Mouse (Mus musculus) lung, embryonic 14.5 days (tissue): Measurements from ENCODE around the gene Urad. TPM values are rescaled to one million over a fixed set of nuclear protein-coding genes. Genes with fewer than 3 reads are reported as not detected.

Experiments
- ATAC-seq: fragments of 200-750 bp; cut with Nextera tagmentation; 2 replicates; pipeline ENCODE4 v1.8.0; 2017; ENCODE audit warnings: mild to moderate bottlenecking, moderate TSS enrichment, moderate library complexity; ENCODE audit not compliant: insufficient read depth
- DNase-seq: peaks from one replicate; pipeline ENCODE4 v3.0.0-alpha.2; 2015
- H3K27ac ChIP-seq: fragments of 300-500 bp; sonication (generic); 2 replicates; pipeline ENCODE4 v1.5.1; 2014; ENCODE audit warnings: low read depth, mild to moderate bottlenecking, moderate library complexity
- H3K27me3 ChIP-seq: fragments of 300-500 bp; sonication (generic); 2 replicates; pipeline ENCODE4 v1.6.1; 2014; ENCODE audit warnings: low read length, control low read depth; ENCODE audit not compliant: insufficient read depth
- H3K36me3 ChIP-seq: fragments of 300-500 bp; sonication (generic); 2 replicates; pipeline ENCODE4 v1.6.1; 2014; ENCODE audit warnings: control low read depth; ENCODE audit not compliant: insufficient read depth
- H3K4me1 ChIP-seq: fragments of 300-500 bp; sonication (generic); 2 replicates; pipeline ENCODE4 v1.6.1; 2014; ENCODE audit warnings: antibody characterized with exemption, control low read depth; ENCODE audit not compliant: insufficient read depth
- H3K4me2 ChIP-seq: fragments of 300-500 bp; sonication (generic); 2 replicates; pipeline ENCODE4 v1.6.1; 2014; ENCODE audit warnings: mild to moderate bottlenecking
- H3K4me3 ChIP-seq: fragments of 300-500 bp; sonication (generic); 2 replicates; pipeline ENCODE4 v1.5.1; 2014; ENCODE audit warnings: low read depth, low read length
- H3K9ac ChIP-seq: fragments of 300-500 bp; sonication (generic); 2 replicates; pipeline ENCODE4 v1.6.1; 2014
- H3K9me3 ChIP-seq: fragments of 300-500 bp; sonication (generic); 2 replicates; pipeline ENCODE4 v1.6.1; 2016; ENCODE audit warnings: low read depth, low read length, control low read depth
- CTCF ChIP-seq: IDR thresholded peaks from 2 replicates; pipeline ENCODE4 v1.5.1; 2016; ENCODE audit warnings: antibody characterized with exemption, low read depth
- WGBS: fragments of 180-500 bp; shearing (Covaris S2); extraction: QIAGEN DNeasy Blood & Tissue Kit; methylation state at CpG from one replicate; pipeline ENCODE4 v1.1.7; 2014; 5-methylcytosine and 5-hydroxymethylcytosine counted together
- polyA plus RNA-seq: library from polyadenylated mRNA; unstranded; fragments of >200 nt; fragmentation: Nextera tagmentation; extraction: Ambion mirVana; gene quantifications from 2 replicates; pipeline ENCODE4 v1.2.1, GENCODE M21; 2014

The Urad gene
- polyA plus RNA-seq, 1 experiment from 2014 or later, result not detected

DNA sequence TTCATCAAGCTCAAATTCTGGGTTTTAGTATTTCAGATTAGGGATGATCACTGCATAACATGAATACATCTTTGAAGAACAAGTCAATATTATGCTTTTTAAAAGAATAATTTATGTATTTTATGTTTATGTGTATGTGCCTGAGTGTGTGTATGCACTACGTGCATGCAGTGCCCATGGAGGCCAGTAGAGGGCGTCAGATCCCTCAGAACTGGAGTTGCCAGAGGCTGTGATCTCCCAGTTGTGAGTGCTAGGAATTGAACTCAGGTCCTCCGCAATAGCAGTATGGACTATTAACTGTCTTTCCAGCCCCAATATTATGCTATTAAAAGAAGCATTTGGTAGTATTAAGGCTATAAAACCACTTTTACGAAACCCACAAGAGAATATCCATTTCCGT, 5.4 kb upstream of the Urad start:
- Histone ChIP-seq H3K27me3 (0 out of 2 replicates have a peak, but pooled peaks cover under 1% of the 10 kb centered on the region), H3K27ac (no peak overlapping the region), H3K36me3 (no peaks in the 10 kb centered on the region), H3K9me3 (no peaks in the 10 kb centered on the region), H3K4me1 (no peaks in the 10 kb centered on the region), H3K9ac (no peak overlapping the region), H3K4me3 (no peak overlapping the region), H3K4me2 (no peak overlapping the region)
- 84% methylated on average over 5 of the region's 5 CpGs for WGBS
- ATAC-seq (no peak), DNase-seq (no peak)
- TF ChIP-seq CTCF, result peak; percentile 29

- 70% methylated on average over 11 of the region's 11 CpGs for WGBS
- Histone ChIP-seq H3K4me1 (no peaks in the 10 kb centered on the region), H3K4me2 (no peak overlapping the region), H3K4me3 (no peak overlapping the region), H3K9ac (no peak overlapping the region), H3K27me3 (peaks cover 18% of the 10 kb centered on the region), H3K36me3 (no peaks in the 10 kb centered on the region), H3K27ac (no peak overlapping the region), H3K9me3 (no peaks in the 10 kb centered on the region)
- DNase-seq, result no peak
- ATAC-seq, result no peak
- no peak for TF ChIP-seq CTCF
Observed at GRCm38 (mm10) chr5:147325931-147326330, 3.7 kb upstream of the Urad start.

DNA sequence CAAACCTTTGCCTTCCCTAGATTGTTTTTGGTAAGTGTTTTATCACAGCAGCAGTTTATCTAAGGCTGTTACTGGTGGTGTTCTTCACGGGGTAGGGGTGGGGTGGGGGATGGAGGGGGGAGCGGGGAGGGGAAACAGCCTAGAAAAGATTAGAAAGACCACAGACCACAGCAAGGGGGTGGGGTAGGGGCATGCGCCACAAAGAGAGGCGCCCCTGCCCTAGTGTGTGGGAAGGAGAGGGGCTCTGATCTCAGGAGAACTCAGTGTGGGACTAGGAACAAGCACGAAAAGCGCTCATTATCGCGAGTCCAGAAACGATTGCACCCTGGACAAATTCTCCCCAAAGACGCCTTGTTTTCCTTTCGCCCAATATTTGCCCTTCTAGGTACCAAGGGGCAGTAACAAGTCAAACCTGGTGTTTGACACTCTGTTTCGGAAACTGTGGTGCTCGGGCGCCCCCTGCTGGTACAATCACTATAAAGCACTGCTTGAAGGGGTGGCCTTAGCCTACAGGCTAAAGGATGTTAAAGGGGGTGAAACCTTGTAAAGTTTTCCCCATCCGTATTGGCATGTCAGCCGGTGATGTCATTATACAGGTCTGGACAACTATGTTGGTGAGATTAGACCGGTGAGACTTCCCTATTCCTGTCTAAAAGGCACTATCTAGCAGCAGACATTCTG, 1.1 kb upstream of the Urad start:
- Histone ChIP-seq H3K4me2 (no peak overlapping the region), H3K27me3 (peaks cover 34% of the 10 kb centered on the region), H3K9me3 (no peaks in the 10 kb centered on the region), H3K4me1 (no peaks in the 10 kb centered on the region), H3K36me3 (no peaks in the 10 kb centered on the region), H3K9ac (no peak overlapping the region), H3K4me3 (no peak overlapping the region), H3K27ac (no peak overlapping the region)
- DNase-seq, result peak; percentile 86
- 18% methylated on average over 17 of the region's 17 CpGs for WGBS
- ATAC-seq, result peak; percentile 73; the same call in 1 of the 2 replicates
- TF ChIP-seq CTCF, result peak; percentile 85

DNA sequence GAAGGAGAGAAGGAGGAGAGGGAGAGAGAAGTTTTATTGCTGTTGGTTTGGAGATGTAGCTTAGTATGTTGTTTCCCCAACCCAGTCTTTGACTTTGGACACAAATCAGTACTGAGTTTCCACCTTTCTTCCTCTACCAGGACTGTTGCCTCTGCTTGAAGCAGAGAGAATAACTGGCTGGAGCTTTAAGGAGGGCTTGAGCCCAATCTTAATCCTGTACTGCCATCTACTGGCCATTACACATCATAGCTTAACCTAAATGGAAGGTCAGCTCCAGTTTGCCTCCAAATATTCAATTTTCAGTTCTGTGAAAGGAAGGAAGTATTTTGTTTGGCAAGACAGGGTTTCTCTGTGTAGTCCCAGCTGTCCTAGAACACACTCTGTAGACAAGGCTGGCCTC, 2.6 kb downstream of the Urad start:
- no peak overlapping the region for H3K9ac ChIP-seq
- peak; percentile 83 for TF ChIP-seq CTCF
- H3K27me3 ChIP-seq, result peaks cover 71% of the 10 kb centered on the region
- H3K4me1 ChIP-seq, result no peaks in the 10 kb centered on the region
- peak; percentile 57; the same call in 1 of the 2 replicates for ATAC-seq
- H3K9me3 ChIP-seq, result no peaks in the 10 kb centered on the region
- peak; percentile 91 for DNase-seq
- H3K4me3 ChIP-seq, result no peak overlapping the region
- H3K4me2 ChIP-seq, result no peak overlapping the region
- no peaks in the 10 kb centered on the region for H3K36me3 ChIP-seq
- no peak overlapping the region for H3K27ac ChIP-seq

GRCm38 (mm10) chr5:147317991-147318390, 4.2 kb downstream of the Urad start:
- Histone ChIP-seq H3K36me3 (no peaks in the 10 kb centered on the region), H3K9ac (no peak overlapping the region), H3K4me3 (no peak overlapping the region), H3K4me1 (no peaks in the 10 kb centered on the region), H3K27me3 (peaks cover 88% of the 10 kb centered on the region), H3K27ac (no peak overlapping the region), H3K4me2 (no peak overlapping the region), H3K9me3 (no peaks in the 10 kb centered on the region)
- ATAC-seq (no peak), DNase-seq (no peak)
- WGBS, result 20% methylated on average over 7 of the region's 7 CpGs
- peak; percentile 46 for TF ChIP-seq CTCF

GRCm38 (mm10) chr5:147317321-147317720, 4.9 kb downstream of the Urad start:
- no peak overlapping the region for H3K27ac ChIP-seq
- ATAC-seq (no peak), DNase-seq (no peak)
- no peak overlapping the region for H3K4me2 ChIP-seq
- H3K9me3 ChIP-seq, result no peaks in the 10 kb centered on the region
- H3K36me3 ChIP-seq, result no peaks in the 10 kb centered on the region
- H3K27me3 ChIP-seq, result peaks cover 91% of the 10 kb centered on the region
- no peak overlapping the region for H3K9ac ChIP-seq
- WGBS, result 2% methylated on average over 7 of the region's 7 CpGs
- no peak overlapping the region for H3K4me3 ChIP-seq
- TF ChIP-seq CTCF, result no peak
- H3K4me1 ChIP-seq, result no peaks in the 10 kb centered on the region

- 2% methylated on average over 25 of the region's 25 CpGs for WGBS
- no peaks in the 10 kb centered on the region for H3K36me3 ChIP-seq
- H3K4me3 ChIP-seq, result no peak overlapping the region
- DNase-seq, result no peak
- H3K9ac ChIP-seq, result no peak overlapping the region
- no peak for TF ChIP-seq CTCF
- no peak overlapping the region for H3K4me2 ChIP-seq
- peaks cover 94% of the 10 kb centered on the region for H3K27me3 ChIP-seq
- ATAC-seq, result no peak
- no peaks in the 10 kb centered on the region for H3K4me1 ChIP-seq
- H3K27ac ChIP-seq, result no peak overlapping the region
- no peaks in the 10 kb centered on the region for H3K9me3 ChIP-seq
Observed at GRCm38 (mm10) chr5:147315432-147316075, 6.7 kb downstream of the Urad start.
